Mouse (Mus musculus) mesoderm, embryonic 11.5 days (tissue): ENCODE data around the gene Agbl1.

Experiments used
- DNase-seq: peaks from one replicate; pipeline ENCODE4 v3.0.0-alpha.2; 2012; ENCODE audit warnings: low read depth, low spot score

Agbl1 gene

DNA sequence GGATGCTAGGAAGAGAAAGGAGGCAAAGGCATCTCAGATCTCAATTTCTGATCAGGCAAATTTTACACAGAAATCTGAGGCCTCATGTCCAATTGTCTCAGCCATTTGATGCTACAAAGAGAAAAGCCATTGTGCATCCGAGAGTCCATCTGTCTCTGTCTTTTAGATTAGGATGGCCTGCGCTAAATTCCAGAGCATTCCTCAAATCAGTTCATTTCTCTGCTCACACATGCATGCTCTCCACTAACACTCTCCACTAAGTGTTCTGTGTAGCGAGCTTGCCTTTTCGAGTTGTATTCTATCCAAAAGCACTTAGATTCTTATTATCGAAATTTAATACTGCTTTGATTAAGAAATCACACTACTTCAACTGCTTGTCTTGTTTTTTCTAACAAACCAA is 159.6 kb downstream of the Agbl1 start:
- DNase-seq, result no peak

DNA sequence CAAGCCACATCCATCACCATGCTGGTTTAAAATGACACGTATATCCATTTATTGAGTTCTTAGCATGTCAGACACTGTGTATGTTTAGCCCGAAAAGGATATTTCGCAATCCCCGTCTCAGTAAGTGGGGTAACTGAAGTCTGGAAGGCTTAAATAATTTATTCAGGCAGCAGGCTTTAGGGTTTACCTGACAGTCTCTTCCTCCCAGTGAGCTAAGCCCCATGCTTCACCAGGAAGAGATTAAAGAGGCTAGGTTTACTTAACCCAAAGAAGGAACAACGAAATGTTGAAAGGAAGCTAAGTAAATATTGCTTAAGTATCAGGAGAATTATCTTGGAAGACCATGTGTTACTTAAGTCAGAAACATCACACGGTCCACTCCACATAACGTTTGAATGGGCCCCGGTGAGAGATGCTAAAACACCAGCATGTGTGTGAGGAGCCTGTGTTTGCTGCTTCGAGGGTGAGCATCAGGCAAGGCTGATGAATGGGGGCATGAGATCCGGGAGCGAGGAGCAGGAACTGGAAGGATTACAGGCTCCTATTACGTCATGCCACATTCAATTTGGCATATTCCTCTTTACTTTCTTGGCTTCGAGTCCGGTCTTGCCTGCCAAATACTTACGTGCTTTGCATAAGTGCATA is 162.7 kb downstream of the Agbl1 start:
- peak; percentile 39 for DNase-seq

DNA sequence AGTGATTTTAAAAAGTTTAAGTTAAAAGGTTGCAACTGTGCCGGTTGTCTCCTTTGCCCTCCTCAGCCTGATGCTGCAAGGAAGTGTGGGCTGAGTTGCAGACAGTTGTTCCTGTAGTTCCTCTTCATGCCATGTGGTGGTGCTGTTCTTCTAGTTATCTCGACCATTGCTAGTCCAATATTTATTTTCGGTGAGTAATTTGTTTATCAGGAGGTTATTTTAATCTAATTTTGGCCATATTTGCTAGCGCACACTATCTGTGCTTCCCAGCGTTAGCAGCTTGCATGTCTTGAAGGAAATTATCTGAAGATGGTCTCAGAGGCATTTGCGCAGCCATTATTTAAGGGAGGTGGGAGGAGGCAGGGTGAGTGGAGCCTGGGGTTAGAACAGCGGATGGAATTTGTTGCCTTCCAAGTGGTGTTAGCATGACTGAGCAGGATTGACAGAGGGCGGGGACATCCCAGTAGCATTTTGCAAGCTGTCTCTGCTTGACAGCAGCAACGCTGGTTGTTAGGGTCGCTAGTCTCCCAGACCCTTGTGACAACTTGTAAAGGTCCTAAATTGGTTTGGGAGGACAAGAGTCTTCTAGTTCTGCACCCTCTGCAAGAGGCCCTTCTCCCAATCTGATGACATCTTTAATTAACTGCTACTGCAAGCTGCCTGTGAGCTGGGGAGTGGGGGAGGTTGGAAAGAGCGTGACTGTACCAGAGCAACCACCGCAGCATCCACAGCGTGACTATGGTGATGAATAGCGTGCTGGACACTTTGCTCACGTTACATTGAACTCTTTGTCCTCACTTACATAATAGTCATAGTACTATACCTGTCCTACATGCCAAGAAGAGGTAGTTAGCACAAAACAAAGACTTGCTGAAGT is 163.5 kb downstream of the Agbl1 start:
- peak; percentile 70 for DNase-seq

DNA sequence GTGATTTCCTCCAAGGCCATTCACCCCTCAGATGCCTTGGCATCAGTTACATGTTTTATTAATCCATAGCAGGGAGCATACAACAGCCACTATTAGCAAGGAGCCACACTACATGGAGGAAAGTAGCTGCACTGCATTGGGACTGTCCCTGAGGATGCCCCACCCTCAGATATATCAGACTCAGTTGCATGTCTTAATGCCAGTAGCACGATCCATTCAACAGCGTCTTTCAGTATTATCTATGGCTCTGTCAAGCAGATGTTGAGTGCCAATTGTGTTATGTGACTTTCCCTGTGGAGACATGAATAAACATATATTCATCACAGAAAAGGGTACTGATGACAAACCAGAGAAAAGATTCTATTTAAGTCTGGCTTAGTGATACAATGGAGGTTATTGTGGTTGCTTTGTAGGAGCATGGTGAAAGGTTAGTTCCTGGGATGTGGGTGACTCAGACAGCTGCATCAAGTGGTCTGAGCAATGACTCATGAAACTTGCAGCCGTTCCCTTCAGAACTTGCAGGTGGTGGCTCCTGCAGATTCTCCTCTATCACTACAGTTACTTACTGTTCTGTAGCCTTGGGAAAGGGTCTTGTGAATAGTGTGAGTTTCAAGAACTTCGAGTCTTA is 178.4 kb downstream of the Agbl1 start:
- no peak for DNase-seq

DNA sequence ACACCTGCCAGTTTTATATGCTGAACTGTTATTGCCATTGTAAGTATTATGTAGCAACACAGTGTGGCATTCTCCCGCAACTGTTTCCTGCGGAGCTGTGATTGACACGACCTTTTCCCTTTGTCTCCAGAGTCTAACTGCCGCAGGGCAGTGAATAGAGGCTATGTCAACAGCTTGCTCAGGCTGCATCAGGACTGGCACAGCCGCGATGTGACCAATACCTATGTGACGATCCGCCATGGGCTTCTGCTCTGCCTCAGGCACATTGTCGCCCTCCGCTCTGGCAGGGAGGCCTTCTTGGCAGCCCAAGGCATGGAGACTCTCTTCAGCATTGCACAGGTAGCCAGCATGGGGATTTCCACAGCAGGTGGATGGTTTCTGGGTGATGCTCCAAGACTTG is 179.3 kb downstream of the Agbl1 start:
- DNase-seq, result no peak

DNA sequence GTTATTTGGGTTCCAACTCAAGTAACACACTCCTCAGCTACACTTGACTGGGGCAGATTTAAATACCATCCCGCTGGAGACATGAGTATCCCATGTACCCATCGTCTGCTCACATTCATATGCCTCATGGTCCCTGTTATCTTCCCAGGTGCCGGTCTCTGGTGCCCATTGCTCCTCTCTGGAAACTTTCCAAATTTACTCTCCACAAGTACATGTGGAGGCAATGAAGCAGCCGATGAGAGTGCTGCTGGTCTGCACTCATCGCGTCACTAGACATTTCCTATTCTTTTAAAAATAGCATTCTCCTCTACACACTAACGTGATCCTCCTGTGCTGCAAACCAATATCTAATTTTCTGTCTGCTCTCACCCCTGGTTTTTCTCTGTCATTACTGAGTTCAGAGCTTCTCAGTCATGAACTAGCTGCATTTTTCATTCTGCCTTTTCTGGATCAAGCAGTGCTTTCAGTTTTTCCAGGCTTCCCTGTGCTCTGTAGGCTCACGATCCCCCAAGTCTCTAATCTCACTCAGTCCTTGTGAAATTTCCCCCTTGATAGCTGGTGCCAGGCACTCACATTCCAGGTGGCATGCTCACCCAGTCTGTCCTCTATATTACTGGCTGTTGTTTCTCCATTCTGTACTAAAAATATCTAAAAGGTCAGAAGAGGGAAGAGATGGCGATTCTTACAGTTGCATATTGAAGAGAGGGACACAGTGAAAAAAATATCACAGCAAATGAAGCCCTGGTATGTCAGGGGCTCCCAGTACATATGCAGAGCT is 180.9 kb downstream of the Agbl1 start:
- no peak for DNase-seq

DNA sequence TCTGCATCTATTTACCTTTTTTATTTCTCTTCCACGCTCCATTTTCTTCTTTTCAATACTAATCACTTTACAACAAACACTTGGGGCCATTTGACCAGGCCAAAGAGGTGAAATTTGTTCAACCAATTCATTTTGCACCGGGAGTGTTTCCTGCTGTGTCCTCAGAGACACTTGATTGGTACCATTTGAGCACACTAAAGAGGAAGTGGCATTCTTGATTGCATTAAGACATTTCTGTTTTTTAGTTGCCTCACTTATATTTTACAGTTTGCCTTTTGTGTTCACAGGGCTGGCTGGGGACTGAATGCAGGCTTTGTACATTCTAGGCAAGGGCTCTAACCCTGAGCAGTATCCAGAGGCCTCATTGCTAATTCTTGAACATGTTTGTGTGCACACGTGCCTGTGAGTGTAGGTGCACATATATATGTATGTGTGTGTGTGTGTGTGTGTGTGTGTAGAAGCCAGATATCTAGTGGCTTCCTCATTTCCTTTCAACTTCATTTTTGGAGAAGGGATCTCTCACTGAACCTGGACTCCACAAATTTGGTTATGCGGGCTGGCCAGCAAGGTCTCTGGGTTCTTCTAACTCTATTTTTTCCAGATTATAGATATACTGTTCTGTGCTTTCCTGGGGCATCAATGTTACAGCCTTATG is 182.4 kb downstream of the Agbl1 start:
- no peak for DNase-seq

DNA sequence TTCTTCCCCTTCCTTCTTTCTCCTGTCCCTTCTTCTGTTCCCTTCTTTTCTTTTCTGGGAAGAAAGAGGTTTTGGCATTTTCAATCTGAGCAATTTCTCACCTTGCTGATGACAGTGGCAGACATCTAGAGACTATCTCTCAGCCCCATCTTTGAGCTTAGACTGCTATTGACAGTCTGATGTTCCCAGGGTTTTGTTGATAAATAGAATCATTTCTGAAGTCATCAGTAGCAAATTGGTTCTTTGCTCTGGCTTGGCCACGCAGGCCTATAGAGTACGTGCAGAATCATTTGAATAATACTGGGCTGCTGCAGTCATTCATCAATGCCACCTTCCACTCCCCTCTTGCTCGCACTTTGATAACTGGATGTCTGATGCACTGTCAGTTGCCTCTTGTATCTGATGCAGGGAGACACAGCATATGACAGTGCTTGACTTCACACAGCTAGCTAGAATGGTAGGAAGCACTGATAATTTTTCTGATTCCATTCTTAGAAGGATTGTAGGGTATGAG is 186.5 kb downstream of the Agbl1 start:
- no peak for DNase-seq

DNA sequence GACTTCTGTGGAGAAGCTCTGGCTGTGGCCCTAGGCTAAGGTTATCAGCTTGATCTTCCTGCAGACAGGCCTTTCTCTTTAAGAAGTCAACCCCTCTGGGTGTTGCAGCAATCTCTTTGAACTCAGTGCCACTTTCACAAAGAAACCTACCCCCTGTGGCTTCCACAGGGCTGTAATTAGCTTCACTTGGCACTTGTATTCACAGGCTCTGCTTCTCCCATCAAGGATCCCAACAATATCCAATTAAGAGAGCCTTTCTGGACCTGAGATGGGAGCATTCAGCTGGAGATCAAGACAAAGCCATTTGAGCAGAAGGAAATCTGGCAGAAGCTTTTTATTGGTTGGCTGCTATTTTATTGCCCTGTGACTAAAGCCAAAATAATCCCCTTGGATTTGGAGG is 208.9 kb downstream of the Agbl1 start:
- DNase-seq, result no peak

DNA sequence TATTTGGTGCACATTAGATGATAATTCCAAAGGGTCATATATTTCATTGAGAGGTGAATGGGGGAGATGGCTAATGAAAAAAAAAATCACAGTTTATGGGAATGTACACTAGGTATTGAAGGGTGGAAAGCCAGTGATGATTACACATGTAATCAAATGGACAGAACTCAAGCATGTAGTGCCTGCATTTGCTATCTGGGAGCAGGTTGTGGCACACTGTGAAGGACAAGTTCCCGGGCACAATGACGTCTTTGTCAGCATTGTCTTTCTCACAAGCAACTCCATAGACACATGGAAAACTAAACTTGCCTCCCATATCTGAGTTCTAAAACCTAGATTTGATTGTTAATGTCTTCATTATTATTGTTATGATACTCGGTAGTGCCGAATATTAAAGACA is 209.3 kb downstream of the Agbl1 start:
- no peak for DNase-seq

DNA sequence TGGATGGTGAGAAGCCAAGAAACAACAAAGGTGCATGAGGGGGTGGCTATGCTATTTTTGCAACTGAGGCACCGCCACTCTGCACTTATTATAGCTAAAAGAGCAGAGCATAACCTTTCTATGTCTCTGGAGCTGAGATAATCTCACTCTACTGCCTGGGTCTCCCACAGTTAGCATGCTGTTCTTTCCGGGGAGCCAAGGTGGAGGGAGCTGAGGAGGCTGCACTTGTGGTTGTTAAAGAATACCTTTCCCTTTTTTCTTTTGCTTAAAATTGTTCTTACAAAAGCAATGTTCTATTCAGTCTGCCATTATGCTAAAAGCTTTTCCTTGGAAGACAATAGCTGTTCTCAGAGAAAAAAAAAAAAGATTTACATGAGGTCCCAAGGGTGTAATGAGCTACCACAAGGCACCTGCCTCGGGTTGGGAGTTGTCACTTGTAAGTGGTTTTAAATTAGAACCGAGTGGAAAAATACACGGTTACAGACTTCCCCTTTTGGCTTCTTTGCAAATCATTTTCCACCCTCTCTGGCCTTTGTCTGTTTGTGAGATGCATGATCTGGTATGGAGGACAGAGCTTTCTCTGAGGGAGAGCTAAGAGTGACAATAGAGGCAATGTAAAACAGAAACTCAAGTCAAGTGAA is 232.8 kb downstream of the Agbl1 start:
- no peak for DNase-seq

DNA sequence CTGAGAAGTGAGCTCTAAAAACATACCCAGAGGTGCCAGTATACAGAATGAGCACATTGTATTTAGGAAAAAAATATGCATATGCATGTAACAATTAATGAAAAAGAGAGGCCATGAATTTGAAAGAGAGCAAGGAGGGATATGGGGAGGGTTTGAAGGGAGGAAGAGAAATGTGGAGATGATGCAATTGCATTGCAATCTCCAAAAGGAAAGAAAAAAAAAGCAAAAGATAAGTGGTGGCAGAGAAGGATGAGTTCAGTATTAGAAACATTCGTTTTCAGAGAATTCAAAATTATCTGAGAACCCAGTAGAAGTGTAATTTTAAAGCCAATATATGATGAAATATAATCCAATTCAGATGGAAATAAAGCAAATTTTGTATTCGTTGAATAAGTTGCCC is 236.7 kb downstream of the Agbl1 start:
- DNase-seq, result no peak

DNA sequence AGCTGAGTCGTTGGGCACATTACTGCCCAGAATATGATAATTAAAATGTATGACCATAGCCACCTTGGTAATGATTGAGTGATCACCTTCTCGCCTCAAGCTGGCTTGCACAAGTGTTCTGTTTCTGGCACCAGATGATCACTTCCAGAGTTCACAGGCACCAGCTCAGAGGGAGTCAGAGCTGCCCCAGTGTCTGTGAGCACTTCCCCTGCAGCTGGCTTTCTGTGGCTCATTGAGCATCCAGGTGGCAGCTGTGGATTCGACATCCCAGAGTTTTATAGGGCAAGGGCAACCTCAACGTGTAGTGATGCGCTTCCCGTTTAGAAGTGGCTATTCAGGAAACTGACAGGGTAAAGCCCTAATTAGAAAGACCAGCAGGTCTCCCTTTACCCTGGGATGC is 244.5 kb downstream of the Agbl1 start:
- peak; percentile 12 for DNase-seq

DNA sequence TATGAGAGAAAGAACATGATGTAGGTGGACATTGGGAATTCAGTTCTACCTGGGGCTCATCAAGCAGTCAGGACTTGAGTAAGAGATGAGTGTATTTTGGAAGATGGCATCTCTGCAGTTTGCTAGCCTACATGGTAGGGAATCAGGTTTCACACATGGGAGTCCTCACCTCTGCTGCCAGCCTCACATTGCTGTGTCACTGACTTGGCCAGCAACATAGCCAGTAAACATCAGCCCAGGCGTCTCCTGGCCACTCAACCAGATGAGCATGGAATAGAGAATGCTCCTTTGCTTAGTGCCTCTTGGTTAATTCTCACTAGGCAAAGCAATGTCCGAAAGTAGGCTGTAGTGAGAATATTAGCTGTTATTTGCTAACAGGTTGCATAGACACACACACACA is 255.9 kb downstream of the Agbl1 start:
- DNase-seq, result no peak

DNA sequence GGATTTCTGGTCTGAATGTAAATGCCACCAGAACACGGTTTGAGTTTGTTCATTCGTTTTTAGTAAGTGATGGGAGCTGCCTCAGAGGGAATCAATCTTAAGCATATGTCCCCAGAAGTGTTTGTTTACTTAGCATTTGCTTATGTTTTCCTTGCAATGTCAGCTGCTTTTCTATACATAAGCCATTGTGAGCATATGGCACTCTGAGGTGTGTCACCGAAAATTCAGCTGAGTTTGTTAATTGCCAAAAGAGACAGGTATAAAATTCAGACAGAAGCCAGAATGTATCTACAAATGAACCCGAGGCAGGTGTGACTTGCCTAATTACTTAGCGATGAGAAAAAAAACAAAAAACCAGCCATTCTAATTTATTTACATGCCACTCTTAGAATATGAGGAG is 257.8 kb downstream of the Agbl1 start:
- DNase-seq, result no peak

DNA sequence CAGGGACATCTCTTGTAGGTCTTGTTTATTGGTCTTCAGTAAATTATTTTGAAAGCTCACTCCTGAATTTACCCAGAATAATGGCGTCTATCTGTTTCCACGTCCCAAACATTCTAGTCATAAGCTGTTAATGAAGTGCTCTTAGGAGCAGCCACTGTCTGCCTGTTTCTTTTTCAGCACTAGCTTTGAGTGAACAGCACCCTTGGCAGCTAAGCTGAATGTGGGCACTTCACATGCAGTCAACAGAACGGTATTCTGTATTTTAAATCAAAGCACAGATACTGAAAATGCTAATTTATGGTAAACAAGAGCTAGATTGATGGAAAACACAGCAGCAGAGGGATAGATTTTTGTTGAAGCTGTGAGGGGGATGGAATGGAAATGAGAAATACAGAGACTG is 294.6 kb downstream of the Agbl1 start:
- DNase-seq, result peak; percentile 41

DNA sequence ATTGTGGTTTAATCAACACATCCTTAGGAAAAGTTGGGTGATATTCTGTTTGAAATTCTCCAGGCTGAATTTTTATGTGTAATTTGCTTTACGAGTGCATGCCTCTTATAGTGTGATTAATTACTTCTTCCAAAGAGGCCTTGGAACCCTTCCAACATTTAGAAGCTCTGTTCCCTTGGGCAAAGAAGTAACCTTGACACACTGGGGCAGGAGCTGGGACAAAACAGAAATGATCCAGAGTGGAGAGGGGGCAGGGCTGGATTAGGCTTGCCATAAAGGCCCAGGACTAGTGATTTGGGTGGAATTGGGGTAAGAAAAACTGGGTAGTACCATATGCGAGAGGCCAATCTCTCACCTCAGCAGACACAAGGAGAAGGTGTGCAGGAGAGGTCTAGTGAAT is 316.8 kb downstream of the Agbl1 start:
- no peak for DNase-seq

DNA sequence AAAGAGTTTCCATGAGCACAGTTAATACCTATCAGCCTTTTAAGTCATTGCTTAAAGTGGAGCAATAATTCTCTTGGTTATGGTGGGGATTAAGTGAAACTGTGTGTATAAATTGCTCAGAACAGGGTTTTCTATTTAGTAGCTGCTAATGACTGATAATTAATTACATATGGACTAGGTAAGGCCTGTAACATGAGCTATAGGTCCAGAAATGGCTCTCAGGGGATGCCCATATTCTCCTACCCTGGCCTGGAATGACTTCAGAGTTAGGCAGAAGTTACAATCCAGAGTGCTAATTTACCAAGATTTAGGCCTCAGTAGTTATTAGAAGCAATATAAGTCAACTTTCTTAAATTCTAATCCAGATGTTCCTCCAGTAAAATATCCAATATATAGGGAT is 317.6 kb downstream of the Agbl1 start:
- no peak for DNase-seq

DNA sequence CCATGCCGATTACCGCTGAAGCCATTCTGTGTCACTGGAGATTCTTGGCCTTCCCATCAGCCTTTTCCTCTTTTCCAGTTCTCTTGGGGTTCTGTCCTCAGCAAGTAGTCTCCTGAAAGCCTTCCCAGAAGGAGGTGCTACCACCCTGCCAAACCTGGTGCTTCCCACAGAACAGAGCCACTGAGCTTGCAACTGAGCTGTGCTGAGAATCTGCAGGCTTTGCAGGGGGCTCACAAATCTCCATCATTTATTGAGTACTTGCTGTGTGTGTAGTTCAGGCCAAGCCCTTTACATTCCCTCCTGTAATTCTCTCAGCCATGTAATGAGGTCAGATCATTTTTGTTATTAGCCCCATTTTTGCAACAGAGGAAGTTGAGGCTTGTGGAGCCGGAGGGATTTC is 322.2 kb downstream of the Agbl1 start:
- DNase-seq, result peak; percentile 33

DNA sequence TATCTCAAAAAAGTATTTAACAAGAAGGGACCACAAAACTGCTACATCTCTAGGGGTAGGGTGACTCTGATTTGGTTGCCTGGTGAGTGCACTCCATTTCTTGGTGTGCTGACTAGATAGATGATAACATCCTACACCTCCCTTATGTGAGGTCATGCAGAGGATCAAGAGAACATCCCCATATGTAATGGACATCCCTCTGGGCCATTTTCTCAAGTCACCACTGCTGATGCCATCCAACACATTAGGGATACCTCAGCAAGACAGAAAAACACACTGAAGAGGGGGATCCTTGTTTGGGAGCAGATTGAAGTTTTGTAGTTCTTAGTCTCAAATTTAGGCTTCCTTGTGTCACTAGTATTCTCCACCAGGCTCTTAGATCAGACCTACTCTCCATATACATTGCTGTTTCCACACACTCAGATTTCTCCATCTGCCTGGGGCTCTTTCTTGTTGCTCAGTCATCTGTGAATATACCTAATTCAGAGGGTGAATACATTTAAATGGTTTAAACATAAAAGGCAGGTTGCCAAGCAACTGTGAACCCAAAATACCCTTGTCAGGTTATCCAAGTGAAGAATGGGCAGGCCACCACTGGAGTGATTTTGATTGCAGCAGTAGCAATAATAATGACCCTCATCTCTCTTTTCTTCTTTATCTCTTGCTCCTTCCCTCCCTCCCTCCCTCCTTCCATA is 331.0 kb downstream of the Agbl1 start:
- DNase-seq, result peak; percentile 69
